ENCODE assay signal across 12 mouse cellular contexts in the genomic region with DNA sequence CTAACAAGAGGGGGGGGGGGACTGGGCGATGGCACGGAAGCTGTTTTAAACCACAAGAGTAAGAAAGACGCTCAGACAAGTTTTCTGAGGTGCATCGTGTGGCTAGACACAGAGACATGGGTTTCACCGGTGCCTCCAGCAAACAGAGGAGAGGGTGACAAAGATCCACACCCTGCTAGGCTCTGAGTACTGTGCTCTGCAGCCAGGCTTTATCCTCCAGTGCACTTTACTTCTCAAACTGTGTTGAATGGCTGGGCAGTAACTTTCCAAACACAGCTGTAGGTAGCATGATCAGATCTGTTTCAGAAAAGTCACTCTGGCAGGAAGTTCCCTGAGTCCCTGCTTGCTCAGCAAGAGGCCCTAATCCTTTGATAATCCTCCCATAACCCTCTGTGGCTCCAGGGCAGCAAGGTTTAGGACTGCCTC. TPM values are rescaled to one million over a fixed set of nuclear protein-coding genes. Genes with fewer than 3 reads are reported as not detected.
DNase-seq lines count a peak whose midpoint lies in the region; ATAC-seq and TF ChIP-seq lines count a peak whose summit lies in the region.
"Had no signal": no experiment of that assay in that cellular context is flagged by ENCODE, and none has a peak within 500 bp of the region (broad histone marks: within the 10 kb centered on the region; RNA-seq: fewer than 3 reads in every experiment).

No protein-coding gene starts in this region.

- H3K9ac ChIP-seq in kidney, embryonic 14.5 days (ENCODE audit: low read depth, low read length), result 0 out of 2 replicates have a peak overlapping the region, but pooled peaks have one; percentile 1
- H3K9ac ChIP-seq in intestine, embryonic 16.5 days (ENCODE audit: low read depth, low read length), result peak overlapping the region; percentile 28; the same call in 1 of the 2 replicates
- no peak overlapping the region for H3K9ac ChIP-seq in stomach, embryonic 16.5 days (ENCODE audit: low read length)
- H3K9ac ChIP-seq: lung, embryonic 14.5 days had no signal

- no peaks in the 10 kb centered on the region for H3K36me3 ChIP-seq in kidney, embryonic 14.5 days (ENCODE audit: control insufficient read depth, insufficient read depth, low read length)
- no peaks in the 10 kb centered on the region for H3K36me3 ChIP-seq in kidney, adult 2 months (ENCODE audit: control insufficient read depth, insufficient read depth, low read length)
- no peaks in the 10 kb centered on the region for H3K36me3 ChIP-seq in intestine, embryonic 16.5 days (ENCODE audit: control insufficient read depth, insufficient read depth, low read length)
- H3K36me3 ChIP-seq in stomach, embryonic 16.5 days (ENCODE audit: control insufficient read depth, insufficient read depth, low read length), result no peaks in the 10 kb centered on the region

- H3K9me3 ChIP-seq in kidney, embryonic 14.5 days (ENCODE audit: control insufficient read depth, low read length), result no peaks in the 10 kb centered on the region
- H3K9me3 ChIP-seq in intestine, embryonic 16.5 days (ENCODE audit: control insufficient read depth, low read length), result no peaks in the 10 kb centered on the region
- H3K9me3 ChIP-seq in stomach, embryonic 16.5 days (replicated peaks; ENCODE audit: control insufficient read depth, low read length), result no peaks in the 10 kb centered on the region

- no peak overlapping the region for H3K4me3 ChIP-seq in kidney, embryonic 14.5 days (ENCODE audit: low read length)
- no peak overlapping the region for H3K4me3 ChIP-seq in kidney, adult 2 months (ENCODE audit: insufficient read depth, low read depth, low read length)
- H3K4me3 ChIP-seq in intestine, embryonic 16.5 days (ENCODE audit: low read length), result no peak overlapping the region
- H3K4me3 ChIP-seq in stomach, embryonic 16.5 days (replicated peaks; ENCODE audit: low read length), result no peak overlapping the region
- H3K4me3 ChIP-seq in layer of hippocampus, adult 2 months, result no peak overlapping the region

- H3K27me3 ChIP-seq in kidney, embryonic 14.5 days (ENCODE audit: control insufficient read depth, insufficient read depth, low read length), result no peaks in the 10 kb centered on the region
- H3K27me3 ChIP-seq in kidney, adult 2 months (replicated peaks; ENCODE audit: control insufficient read depth, insufficient read depth, low read length), result no peaks in the 10 kb centered on the region
- no peaks in the 10 kb centered on the region for H3K27me3 ChIP-seq in intestine, embryonic 16.5 days (replicated peaks; ENCODE audit: control insufficient read depth, insufficient read depth, low read length)
- H3K27me3 ChIP-seq in stomach, embryonic 16.5 days (ENCODE audit: control insufficient read depth, insufficient read depth, low read length), result no peaks in the 10 kb centered on the region

- no peak for DNase-seq in kidney, adult 2 months
- peak; percentile 11 for DNase-seq in ZHBTc4 (ENCODE audit: low read depth, low spot score)
- DNase-seq in gastrocnemius, adult 8-10 months (ENCODE audit: low spot score in 2 of 2), result no peak
- DNase-seq in layer of hippocampus, adult 2 months (ENCODE audit: low spot score in 2 of 2), result no peak
- no peak for DNase-seq in layer of hippocampus, adult 8-10 months (ENCODE audit: low spot score in 2 of 2)
- DNase-seq: adrenal gland, postnatal 25 days; cerebellum, postnatal 25 days; lung, embryonic 14.5 days; spleen, adult 18-20 months had no signal

- no peak for TF ChIP-seq CTCF in kidney, adult 2 months (conservative IDR thresholded peaks at IDR 0.05; ENCODE audit: insufficient read depth, insufficient read length, low read depth, low read length)
- no peak for TF ChIP-seq CTCF in layer of hippocampus, adult 2 months (conservative IDR thresholded peaks at IDR 0.05)

- H3K4me1 ChIP-seq in kidney, embryonic 14.5 days (ENCODE audit: control insufficient read depth, insufficient read depth, low read length), result peaks cover 9% of the 10 kb centered on the region; the same call in 1 of the 2 replicates
- H3K4me1 ChIP-seq in kidney, adult 2 months (ENCODE audit: control insufficient read depth, insufficient read depth, low read length), result peaks cover 28% of the 10 kb centered on the region
- H3K4me1 ChIP-seq in intestine, embryonic 16.5 days (ENCODE audit: control insufficient read depth, insufficient read depth, low read length), result peaks cover 23% of the 10 kb centered on the region
- H3K4me1 ChIP-seq in stomach, embryonic 16.5 days (ENCODE audit: control insufficient read depth, insufficient read depth, low read length), result peaks cover 23% of the 10 kb centered on the region

- TF ChIP-seq POLR2A in kidney, adult 2 months (IDR thresholded peaks at IDR 0.05; ENCODE audit: low read depth, low read length), result no peak

- ATAC-seq in kidney, embryonic 14.5 days (ENCODE audit: low FRiP score, low TSS enrichment), result no peak
- ATAC-seq in intestine, embryonic 16.5 days, result no peak
- no peak for ATAC-seq in stomach, embryonic 16.5 days (ENCODE audit: insufficient read depth, low FRiP score)

- WGBS in kidney, embryonic 14.5 days, result 40% methylated on average over 5 of the region's 5 CpGs
- 39% methylated on average over 5 of the region's 5 CpGs for WGBS in kidney, adult 2 months
- WGBS in intestine, embryonic 16.5 days, result 39% methylated on average over 5 of the region's 5 CpGs
- 35% methylated on average over 5 of the region's 5 CpGs for WGBS in stomach, embryonic 16.5 days

- H3K27ac ChIP-seq in kidney, embryonic 14.5 days (ENCODE audit: low read depth, low read length), result 0 out of 2 replicates have a peak overlapping the region, but pooled peaks have one; percentile 24
- H3K27ac ChIP-seq in kidney, adult 2 months (ENCODE audit: insufficient read depth, low read depth, low read length), result no peak overlapping the region
- peak overlapping the region; percentile 70 for H3K27ac ChIP-seq in intestine, embryonic 16.5 days (ENCODE audit: low read length)
- peak overlapping the region; percentile 70 for H3K27ac ChIP-seq in stomach, embryonic 16.5 days (ENCODE audit: low read length)
- no peak overlapping the region for H3K27ac ChIP-seq in layer of hippocampus, adult 2 months

- H3K4me2 ChIP-seq in kidney, embryonic 14.5 days (replicated peaks; ENCODE audit: low read depth, low read length), result no peak overlapping the region
- H3K4me2 ChIP-seq in intestine, embryonic 16.5 days (ENCODE audit: low read depth, low read length), result no peak overlapping the region
- H3K4me2 ChIP-seq in stomach, embryonic 16.5 days (ENCODE audit: low read depth, low read length), result no peak overlapping the region
- H3K4me2 ChIP-seq: lung, embryonic 14.5 days had no signal

RNA-seq across cellular contexts. Expression of a gene that starts 43.0 kb away (rescaled TPM):
- polyA plus RNA-seq in kidney, embryonic 14.5 days (2014; fragmentation: Nextera tagmentation; extraction: Ambion mirVana), result 67.9 and 76.2 TPM in 2 replicates
- polyA plus RNA-seq in kidney, adult 2 months (2012; rRNA removed), result 227 and 313 TPM in 2 replicates
- polyA plus RNA-seq in intestine, embryonic 16.5 days (2015; fragmentation: Nextera tagmentation; extraction: Ambion mirVana), result 84.7 and 122 TPM in 2 replicates
- 60.8 and 69.5 TPM in 2 replicates for polyA plus RNA-seq in stomach, embryonic 16.5 days (2015; fragmentation: Nextera tagmentation; extraction: Ambion mirVana)
- total RNA-seq in gastrocnemius, adult 8-10 months (2022), result 10 to 100 TPM; 22.7 to 40.7 (median 35.6) TPM
- 10 to 100 TPM; 53.3 to 70.3 TPM for total RNA-seq in layer of hippocampus, adult 2 months (2021)
- total RNA-seq in layer of hippocampus, adult 8-10 months (2022), result 10 to 100 TPM; 80.5 to 97.3 (median 88.5) TPM

Comparison
In these comparisons a context has a peak if more than half of its experiments do, and no peak if none do; other contexts are left out.
1. H3K27ac ChIP-seq: peak in kidney, embryonic 14.5 days (single experiment), intestine, embryonic 16.5 days (single experiment) and stomach, embryonic 16.5 days (single experiment); none in kidney, adult 2 months (single experiment) and layer of hippocampus, adult 2 months (single experiment).